Mouse (Mus musculus) right cerebral cortex, adult 18-20 months (tissue): Measurements from ENCODE around the gene Immp2l.

Experiments
- DNase-seq: peaks from one replicate; pipeline ENCODE4 v3.0.0; 2022; ENCODE audit warnings: mixed read lengths

Gene Immp2l

DNA sequence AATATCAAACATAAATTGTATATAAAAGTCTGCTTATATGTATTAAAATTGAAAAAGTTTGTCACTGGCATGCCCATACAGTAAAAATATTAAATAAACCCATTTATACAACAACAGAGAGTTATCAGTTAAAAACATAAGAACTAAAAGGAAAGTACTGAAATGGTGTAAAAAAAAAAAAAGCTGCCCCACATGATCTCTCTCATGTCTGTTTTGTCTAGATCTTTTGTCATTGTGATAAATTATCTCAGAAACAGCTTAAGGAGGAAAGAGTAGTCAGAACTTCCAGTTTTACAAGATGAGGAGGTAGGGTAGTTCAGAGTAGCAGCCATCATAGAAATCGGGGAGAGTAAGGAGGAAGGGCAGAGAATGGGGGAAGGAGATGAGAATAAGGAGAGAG is 298.1 kb downstream of the Immp2l start:
- no peak for DNase-seq

DNA sequence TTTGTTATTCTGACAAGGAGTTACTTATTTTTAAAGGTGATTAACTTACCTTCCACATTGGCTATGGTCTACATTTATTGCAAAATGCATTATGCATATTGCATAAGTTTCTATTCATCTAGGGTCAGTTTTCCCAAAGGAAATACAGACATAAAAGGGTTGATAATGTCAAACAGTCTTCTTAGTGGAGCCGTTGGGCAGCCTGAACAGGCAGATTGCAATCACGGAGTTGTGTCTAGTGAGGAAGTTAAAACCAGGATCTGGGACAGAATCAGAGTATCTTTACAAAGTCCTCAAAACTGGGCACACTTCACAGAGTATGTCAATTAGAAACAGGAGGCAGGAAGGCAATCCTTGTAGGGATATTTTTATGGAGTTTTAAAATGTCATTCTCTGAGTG is 300.5 kb downstream of the Immp2l start:
- DNase-seq = no peak

DNA sequence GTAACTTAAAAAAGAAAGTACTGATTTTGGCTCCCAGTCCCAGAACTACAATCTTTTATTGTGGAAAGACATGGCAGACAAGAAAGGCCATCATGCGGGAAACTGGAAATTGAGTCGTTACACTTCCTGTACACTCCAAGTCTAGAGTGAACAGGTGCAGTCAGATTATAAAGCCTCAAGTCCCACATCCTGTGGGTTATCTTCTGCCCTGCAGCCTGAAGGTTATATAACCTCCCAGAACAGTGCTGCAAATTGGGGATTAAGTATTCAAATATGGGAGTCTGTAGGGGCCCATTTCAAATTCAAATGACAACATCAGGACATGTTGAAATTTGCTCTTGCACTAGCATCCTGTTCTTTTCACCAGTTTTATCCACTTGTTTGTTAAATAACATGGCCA is 301.9 kb downstream of the Immp2l start:
- no peak for DNase-seq

- no peak for DNase-seq
These were observed 307.2 kb downstream of the Immp2l start for GRCm38 (mm10) chr12:41330988-41331671.

DNA sequence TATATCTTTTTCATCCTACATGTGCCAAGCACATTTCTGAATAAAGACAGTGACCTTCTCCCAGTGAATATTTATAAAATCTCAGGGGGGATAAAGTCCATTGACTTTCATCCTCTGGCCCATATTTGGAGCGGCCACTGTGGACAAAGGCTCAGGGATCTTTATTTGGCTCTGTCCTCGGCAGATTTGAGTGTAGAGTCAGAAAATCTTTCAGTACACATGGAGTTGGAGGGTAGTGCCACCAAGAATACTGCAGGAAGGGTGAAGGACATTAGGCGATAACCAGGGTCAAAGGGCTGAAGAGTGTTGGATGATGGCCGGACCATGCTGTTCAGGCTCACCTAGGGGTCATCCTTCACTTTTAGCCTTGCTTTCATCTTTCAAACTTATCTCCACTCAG is 321.7 kb downstream of the Immp2l start:
- no peak for DNase-seq

DNA sequence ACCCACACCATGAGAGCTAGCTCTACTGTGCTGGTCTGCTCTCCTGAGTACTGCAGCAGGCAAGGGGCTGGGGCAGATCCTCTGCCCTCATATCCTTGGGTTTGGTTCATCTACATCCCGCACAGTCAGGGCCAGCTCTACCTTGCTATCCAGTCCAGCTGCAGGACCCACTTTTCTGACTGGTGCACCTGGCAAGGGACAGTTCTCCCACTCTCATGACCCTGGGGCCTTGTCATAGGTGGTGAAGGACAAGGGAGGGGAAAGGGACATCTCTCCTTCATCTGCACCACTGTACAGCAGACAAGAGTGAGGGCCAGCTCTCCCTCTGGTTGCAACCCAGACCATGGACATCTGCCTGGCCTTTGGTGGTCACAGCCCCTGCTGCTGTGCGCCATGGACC is 323.6 kb downstream of the Immp2l start:
- DNase-seq = no peak

- no peak for DNase-seq
These were observed 325.5 kb downstream of the Immp2l start for GRCm38 (mm10) chr12:41349386-41349785.

DNA sequence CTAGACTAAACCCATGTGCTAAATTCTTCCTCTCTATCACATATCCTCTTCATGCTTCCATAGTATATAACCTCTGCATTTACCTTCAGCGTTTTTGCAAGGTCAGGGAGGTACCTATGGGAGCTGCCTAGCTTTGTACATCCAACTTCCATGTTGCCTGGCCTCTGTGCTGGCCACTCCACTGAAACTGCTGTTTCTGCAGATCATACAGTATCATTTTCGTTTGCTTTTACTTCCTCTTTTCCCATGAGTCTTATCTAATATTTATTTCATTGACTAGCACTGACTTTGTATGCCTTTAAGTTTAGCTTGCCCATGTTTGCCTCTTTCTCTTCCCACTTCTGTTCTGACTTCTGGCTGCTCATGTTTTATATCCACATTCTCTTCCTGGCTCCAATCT is 325.9 kb downstream of the Immp2l start:
- DNase-seq = no peak

- no peak for DNase-seq
These were observed 327.4 kb downstream of the Immp2l start for GRCm38 (mm10) chr12:41351275-41351674.

- DNase-seq = no peak
These were observed 331.0 kb downstream of the Immp2l start for GRCm38 (mm10) chr12:41354857-41355256.

GRCm38 (mm10) chr12:41356040-41356439 is 332.1 kb downstream of the Immp2l start:
- no peak for DNase-seq

DNA sequence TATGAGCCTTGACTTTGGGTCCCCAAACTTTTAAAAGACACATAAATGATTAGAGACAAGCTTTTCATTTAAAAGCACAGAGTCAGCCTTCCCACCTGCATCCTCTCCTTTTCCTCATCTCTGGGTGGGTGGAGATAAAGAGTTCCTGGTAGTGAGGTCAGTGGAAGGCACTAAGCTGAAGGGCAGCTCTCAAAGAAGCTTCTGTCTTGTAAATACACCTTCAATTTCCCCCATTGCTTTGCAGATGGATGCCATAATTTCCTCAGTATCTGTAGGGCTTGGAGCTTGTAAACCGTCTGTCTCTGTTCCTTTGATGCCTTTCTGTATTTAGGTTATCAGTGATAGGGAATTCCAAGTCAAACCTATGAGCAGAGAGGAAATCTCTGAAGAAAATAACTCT is 362.8 kb downstream of the Immp2l start:
- no peak for DNase-seq

DNA sequence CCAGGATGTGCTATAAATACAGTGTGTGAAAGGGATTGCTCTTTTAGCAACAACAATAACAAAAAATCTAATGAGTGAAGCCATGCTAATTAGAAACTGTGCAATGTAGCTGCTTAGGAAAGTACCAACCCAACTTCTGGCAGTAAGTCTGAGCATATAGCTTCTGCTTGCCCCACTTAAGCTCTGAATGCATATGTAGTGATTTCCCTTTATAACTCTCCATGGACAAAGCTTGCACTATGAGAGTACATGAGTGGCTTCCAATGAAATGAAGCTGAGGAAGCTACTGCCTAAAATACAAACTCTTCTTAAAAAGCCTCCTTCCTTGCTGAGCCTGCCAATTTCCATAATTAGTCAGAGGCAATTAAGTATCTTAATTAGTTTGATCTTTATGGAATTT is 370.3 kb downstream of the Immp2l start:
- peak; percentile 21 for DNase-seq

GRCm38 (mm10) chr12:41401136-41401535 is 377.2 kb downstream of the Immp2l start:
- DNase-seq = no peak

GRCm38 (mm10) chr12:41401923-41402322 is 378.0 kb downstream of the Immp2l start:
- no peak for DNase-seq

GRCm38 (mm10) chr12:41409431-41409830 is 385.5 kb downstream of the Immp2l start:
- no peak for DNase-seq

- no peak for DNase-seq
These were observed 392.7 kb downstream of the Immp2l start for GRCm38 (mm10) chr12:41416635-41417034.

GRCm38 (mm10) chr12:41417099-41417498 is 393.2 kb downstream of the Immp2l start:
- no peak for DNase-seq

DNA sequence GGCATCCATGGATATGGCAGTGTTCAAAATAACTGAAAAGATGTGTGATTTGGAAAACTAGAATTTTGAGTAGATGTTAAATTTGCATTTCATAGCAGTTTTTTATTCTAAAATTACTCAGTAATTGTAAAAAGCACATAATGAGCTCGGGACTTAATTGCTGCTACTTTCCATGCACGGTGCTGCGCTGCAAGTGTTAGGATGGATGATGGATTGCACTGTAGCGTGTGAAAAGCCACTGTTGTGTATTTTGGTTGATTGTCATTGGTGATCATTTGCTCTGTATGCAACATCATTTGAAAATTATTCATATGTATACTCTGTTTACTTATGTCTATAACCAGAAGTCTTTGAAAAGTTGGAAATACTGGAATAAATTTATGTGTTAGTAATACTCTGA is 394.1 kb downstream of the Immp2l start:
- DNase-seq = no peak

- no peak for DNase-seq
These were observed 401.3 kb downstream of the Immp2l start for GRCm38 (mm10) chr12:41425101-41425679.

GRCm38 (mm10) chr12:41427464-41427863 is 403.6 kb downstream of the Immp2l start:
- DNase-seq = no peak

- DNase-seq = no peak
These were observed 404.9 kb downstream of the Immp2l start for GRCm38 (mm10) chr12:41428806-41429205.

DNA sequence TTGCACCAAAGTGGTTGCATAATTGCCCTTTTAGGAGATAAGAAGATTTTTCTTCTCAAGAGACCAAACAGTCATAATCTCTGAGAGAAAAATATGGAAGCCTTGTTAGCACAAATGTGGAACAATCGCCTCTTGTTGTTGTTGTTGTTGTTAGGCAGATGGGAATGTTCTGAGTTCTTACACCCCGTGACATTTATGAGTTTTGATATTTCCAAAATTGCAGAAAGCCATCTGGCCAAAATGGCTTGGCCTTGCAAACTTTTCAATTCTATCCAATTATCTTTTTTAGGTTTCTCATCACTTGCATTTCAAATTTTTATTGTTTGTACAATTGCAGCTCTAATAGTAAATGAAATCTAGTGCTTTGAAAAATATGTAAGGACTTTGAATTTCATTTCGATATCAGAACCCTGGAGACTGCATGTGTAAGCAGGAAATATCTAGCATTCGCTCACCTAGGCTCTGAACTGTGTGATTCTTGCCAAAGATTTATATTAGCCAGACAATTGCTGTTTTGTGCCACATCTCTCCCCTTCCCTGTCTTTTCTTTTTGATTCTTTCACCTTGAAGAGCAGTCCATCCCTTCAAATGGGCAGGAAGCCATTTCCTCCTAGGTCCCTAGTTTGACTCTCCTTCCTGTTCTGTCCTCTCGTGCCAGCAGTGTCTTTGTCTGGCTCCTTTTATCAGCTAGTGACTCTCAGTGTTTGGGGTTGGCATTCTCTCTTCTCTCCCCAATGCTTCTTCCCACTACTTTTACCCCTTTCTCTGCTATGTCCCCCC is 412.5 kb downstream of the Immp2l start:
- DNase-seq = no peak

GRCm38 (mm10) chr12:41438446-41438845 is 414.6 kb downstream of the Immp2l start:
- DNase-seq = no peak
